Mouse (Mus musculus) embryo, embryonic 9.5 days (tissue): ENCODE measurements around the gene Hmx3.

Experiments
- DNase-seq: peaks from one replicate; pipeline ENCODE4 v3.0.0-alpha.2; 2017; ENCODE audit errors: extremely low spot score

The Hmx3 gene

DNA sequence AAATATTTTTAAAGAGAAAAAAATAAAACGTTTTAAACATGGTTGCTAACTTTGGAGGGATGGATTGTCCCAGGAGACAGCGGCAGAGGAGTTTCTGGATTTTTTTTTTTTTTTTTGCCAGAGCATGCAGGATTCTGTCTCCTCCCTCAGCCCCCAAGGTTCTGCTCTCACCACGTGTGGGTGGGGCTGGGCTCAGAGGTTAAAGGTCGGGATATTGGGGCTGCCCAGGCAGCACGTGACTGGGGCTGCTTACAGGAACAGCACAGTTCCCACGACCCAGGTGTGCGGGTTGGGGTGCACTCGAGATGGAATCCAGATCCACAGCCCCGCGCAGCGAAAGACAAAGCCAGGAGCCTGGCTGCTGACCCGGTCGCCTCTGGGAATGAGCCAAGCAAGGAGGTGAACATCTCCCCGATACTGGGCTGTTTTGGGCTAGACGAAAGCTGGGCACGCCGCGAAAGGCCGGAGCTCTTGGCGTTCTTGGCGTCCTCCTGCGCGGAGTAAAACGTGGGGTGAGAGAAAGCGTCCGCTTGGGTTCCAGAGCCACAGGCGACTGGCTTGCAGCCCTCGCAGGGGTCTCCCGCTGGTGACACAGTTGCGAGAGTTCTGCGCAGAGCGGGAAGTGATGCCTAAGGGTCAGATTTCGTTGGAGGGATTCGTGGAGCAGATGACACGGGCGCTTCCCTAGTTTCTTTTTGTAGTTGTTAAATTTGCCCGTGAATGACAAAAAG lies 14.0 kb downstream of the Hmx3 start:
- no peak for DNase-seq

DNA sequence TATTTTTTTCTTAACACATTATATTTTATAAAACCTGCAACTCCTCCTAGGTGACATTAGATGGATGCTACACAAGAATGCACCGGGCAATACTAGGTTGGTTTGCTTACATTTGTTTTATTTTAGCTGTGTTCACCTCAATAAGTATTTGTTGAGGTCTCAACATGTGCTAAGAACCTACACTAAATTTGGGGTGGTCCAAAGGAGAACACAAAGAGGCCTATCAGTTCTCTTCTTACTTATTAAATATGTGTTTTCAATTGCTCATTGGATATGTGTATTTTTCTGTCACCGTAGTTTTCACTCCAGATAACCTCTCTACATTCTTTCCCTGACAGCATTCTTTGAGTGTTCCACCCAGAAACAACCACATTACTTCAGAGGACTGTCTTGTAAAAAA lies 15.1 kb downstream of the Hmx3 start:
- no peak for DNase-seq

DNA sequence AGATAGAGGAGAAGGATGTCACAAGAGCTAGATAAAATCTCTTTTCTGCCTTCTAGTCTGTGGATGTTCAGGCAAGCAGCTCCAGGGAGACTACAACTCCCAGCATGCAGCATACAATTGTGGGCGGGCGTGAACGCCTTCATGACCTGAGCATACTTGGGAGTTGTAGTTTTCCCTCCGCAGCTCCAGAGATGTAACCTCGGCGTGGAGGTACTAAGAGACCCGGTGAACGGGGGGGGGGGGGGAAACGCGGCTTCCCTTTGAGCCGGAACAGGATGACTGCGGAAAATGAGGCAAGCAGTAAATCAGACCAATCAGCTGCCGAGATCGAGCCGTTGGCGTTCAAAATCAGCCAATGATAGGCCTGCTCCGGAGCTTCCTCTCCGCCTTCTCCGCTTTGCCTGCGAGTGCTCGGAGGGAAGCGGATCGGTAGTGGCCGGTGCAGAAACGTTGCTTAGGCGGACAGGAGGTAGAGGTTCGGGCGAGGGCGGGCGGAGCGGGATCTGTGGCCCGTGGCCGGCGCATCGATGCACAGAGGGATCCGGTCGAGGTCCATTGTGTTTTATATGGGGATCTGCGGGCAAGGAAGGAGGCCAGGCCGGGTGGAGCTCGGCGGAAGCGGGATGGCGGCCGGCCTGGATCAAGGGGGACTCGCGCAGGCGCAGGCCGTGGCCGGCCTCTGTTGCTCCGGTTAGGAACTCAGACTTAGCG lies 17.5 kb downstream of the Hmx3 start, which contains the start of gene Bub3:
Gene Bub3, plus strand, starts transcription at position 237 of the 711 bp plus-strand sequence.
- DNase-seq: peak; percentile 91

DNA sequence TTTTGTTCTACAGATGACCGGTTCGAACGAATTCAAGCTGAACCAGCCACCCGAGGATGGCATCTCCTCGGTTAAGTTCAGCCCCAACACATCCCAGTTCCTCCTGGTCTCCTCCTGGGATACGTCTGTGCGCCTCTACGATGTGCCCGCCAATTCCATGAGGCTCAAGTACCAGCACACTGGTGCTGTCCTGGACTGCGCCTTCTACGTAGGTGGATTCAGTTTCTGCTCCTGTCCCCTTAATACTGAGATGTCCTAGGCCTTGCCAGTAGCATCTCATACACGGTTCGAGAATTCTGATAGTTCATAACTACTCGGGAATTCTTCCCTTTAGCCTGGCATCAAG lies 18.0 kb downstream of the Hmx3 start:
- DNase-seq: no peak

DNA sequence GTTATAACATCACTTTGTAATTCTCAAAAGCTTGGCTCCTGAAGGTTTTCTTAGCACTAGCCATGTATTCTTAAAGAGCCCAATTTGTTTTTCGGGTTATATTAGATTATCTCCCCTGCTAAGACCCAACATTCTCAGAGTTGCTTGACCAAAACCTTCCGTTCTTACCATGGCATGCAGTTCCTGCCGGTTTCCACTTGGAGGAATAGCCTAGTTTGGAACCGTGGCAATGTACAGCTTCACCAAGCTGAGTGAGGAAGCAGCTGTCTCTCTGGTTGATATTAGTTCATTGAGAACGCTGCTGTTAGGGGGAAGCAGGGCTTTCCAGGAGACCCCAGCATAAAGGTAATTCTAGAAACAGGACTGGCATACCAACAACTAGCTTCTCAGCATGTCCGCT lies 32.6 kb downstream of the Hmx3 start:
- DNase-seq: no peak

DNA sequence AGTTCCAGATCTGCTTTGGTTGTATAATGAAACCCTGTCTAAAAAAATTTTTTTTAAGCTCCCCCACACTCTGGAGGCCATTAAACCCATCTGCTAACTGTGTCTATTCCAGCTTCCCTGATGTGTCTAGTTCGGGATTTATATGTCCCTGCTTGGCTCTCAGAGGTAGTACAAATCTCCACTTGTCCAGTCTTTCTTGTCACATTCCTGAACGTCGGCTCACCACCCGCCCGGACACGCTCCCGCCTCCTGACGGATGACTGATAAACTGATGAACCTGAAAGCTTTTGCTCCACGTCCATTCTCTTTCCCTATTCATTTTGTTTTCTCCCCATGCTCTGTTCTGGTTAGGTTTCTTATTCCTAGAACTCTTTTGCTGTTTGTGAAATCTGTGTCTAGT lies 39.5 kb downstream of the Hmx3 start:
- DNase-seq: no peak

DNA sequence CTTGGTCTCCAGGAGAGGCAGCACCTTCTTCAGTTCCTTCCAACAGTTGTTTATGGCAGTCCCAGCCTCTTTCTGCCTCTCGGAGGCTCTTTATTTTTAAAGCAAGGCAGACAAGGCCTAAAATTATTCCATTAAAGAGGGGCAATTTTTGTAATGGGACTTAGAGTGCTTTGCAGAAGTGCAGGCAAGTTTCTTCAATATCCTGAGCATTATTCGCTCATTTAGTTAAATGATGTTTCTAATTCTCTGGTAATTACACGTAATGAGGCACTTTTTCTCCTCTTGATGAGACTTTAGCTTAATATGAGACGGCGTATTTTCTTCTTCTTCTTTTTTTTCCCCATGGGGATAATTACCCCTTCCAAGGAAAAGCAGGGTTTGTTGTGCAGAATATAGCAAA lies 42.9 kb downstream of the Hmx3 start:
- no peak for DNase-seq
